Mouse (Mus musculus): Measurements from ENCODE around the gene Ttyh3. TPM values are rescaled to one million over a fixed set of nuclear protein-coding genes. Genes with fewer than 3 reads are reported as not detected.
A peak's percentile ranks its signal among the peaks of the same experiment; 100 is the strongest.

Gene Ttyh3
- polyA plus RNA-seq, 1 experiment from 2014 or later, result 72.3 TPM

GRCm38 (mm10) chr5:140623791-140624190 is 25.0 kb downstream of the Ttyh3 start:
- H3K36me3 ChIP-seq, result peaks cover 73% of the 10 kb centered on the region
- H3K9ac ChIP-seq, result no peak overlapping the region
- H3K4me2 ChIP-seq, result no peak overlapping the region
- H3K27me3 ChIP-seq, result no peaks in the 10 kb centered on the region
- no peak overlapping the region for H3K4me3 ChIP-seq
- no peaks in the 10 kb centered on the region for H3K9me3 ChIP-seq
- H3K27ac ChIP-seq (replicated peaks), result no peak overlapping the region
- no peak for ATAC-seq (ENCODE audit: low read depth)
- 84% methylated on average over 4 of the region's 4 CpGs for WGBS
- H3K4me1 ChIP-seq (replicated peaks), result peaks cover 19% of the 10 kb centered on the region

GRCm38 (mm10) chr5:140622978-140623670 is 25.7 kb downstream of the Ttyh3 start:
- peaks cover 67% of the 10 kb centered on the region for H3K36me3 ChIP-seq
- no peaks in the 10 kb centered on the region for H3K9me3 ChIP-seq
- no peak overlapping the region for H3K4me2 ChIP-seq
- H3K9ac ChIP-seq, result no peak overlapping the region
- H3K4me1 ChIP-seq (replicated peaks), result peaks cover 19% of the 10 kb centered on the region
- WGBS, result 94% methylated on average over 23 of the region's 23 CpGs
- no peak overlapping the region for H3K27ac ChIP-seq (replicated peaks)
- H3K27me3 ChIP-seq, result no peaks in the 10 kb centered on the region
- no peak overlapping the region for H3K4me3 ChIP-seq
- no peak for ATAC-seq (ENCODE audit: low read depth)

DNA sequence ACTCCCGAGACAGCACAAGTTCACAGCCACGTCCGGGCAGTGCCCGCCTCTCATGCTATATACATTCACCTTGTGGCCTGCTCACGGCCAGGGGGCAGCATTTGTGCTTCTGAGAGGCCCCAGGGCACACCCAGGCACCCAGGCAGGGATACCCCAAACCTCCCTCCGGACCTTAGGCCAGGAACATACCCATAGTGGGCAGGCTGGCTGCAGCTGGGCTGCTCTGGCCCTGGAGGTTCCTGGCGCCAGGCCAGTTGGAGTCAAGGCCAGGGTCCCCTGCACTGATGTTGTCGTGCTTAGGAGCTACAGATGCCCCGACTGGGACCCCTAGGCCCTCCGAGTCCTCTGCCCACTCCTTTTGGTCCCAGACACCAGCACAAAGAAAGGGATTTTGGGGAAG is 27.3 kb downstream of the Ttyh3 start:
- H3K27ac ChIP-seq (replicated peaks), result peak overlapping the region; percentile 34; the same call in 1 of the 2 replicates
- no peaks in the 10 kb centered on the region for H3K27me3 ChIP-seq
- no peak overlapping the region for H3K4me3 ChIP-seq
- peaks cover 51% of the 10 kb centered on the region for H3K36me3 ChIP-seq
- no peak for ATAC-seq (ENCODE audit: low read depth)
- no peak overlapping the region for H3K9ac ChIP-seq
- no peaks in the 10 kb centered on the region for H3K9me3 ChIP-seq
- H3K4me1 ChIP-seq (replicated peaks), result peaks cover 19% of the 10 kb centered on the region
- H3K4me2 ChIP-seq, result no peak overlapping the region
- WGBS, result 67% methylated on average over 10 of the region's 10 CpGs

GRCm38 (mm10) chr5:140621092-140621491 is 27.7 kb downstream of the Ttyh3 start:
- no peak for ATAC-seq (ENCODE audit: low read depth)
- Histone ChIP-seq H3K4me3 (no peak overlapping the region), H3K9ac (no peak overlapping the region), H3K27me3 (no peaks in the 10 kb centered on the region), H3K4me2 (no peak overlapping the region), H3K36me3 (peaks cover 46% of the 10 kb centered on the region), H3K27ac (replicated peaks) (peak overlapping the region; percentile 7; the same call in 1 of the 2 replicates), H3K4me1 (replicated peaks) (peaks cover 19% of the 10 kb centered on the region), H3K9me3 (no peaks in the 10 kb centered on the region)
- 68% methylated on average over 9 of the region's 9 CpGs for WGBS

DNA sequence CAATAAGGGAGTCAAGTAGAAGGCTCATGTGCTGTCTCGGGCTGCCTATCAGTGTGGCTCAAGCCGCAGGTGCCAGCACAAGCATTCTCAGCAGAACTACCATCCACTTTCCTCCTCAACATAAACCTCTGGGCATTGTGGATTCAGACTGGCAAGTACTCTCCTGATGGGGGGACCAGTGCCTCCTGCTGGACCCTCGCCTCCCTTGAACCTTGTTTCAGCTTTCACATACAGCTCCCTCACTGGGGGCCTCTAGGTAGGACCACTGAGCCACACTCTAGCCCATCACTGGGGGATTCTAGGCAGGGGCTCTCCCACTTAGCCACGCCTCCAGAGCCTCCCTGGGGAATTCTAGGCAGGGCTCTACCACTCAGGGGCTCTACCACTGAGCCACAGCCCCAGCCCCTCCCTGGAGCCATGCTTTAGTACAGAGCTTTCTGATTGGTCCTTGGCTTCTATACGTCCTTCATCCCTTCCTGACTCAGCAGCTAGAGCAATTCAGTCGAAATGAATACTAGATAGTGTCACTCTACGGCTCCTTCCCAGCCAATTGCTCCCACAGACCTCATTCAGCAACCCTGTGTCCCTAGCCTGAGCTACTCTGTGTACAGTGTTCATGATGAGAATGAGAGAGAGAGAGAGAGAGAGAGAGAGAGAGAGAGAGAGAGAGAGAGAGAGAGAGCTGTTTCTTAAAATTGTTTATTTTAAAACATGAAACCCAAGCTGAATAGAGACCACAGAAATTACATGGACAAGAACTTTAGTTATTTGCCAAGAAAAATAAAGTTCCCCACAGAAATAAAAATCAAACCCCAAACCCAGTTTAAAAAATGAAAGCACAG is 28.7 kb downstream of the Ttyh3 start:
- peak; percentile 36; the same call in 1 of the 2 replicates for ATAC-seq (ENCODE audit: low read depth)
- Histone ChIP-seq H3K27ac (replicated peaks) (peak overlapping the region; percentile 59), H3K4me1 (replicated peaks) (peaks cover 19% of the 10 kb centered on the region), H3K4me2 (no peak overlapping the region), H3K4me3 (no peak overlapping the region), H3K9ac (no peak overlapping the region), H3K36me3 (peaks cover 40% of the 10 kb centered on the region), H3K27me3 (no peaks in the 10 kb centered on the region), H3K9me3 (no peaks in the 10 kb centered on the region)
- 51% methylated on average over 7 of the region's 7 CpGs for WGBS

DNA sequence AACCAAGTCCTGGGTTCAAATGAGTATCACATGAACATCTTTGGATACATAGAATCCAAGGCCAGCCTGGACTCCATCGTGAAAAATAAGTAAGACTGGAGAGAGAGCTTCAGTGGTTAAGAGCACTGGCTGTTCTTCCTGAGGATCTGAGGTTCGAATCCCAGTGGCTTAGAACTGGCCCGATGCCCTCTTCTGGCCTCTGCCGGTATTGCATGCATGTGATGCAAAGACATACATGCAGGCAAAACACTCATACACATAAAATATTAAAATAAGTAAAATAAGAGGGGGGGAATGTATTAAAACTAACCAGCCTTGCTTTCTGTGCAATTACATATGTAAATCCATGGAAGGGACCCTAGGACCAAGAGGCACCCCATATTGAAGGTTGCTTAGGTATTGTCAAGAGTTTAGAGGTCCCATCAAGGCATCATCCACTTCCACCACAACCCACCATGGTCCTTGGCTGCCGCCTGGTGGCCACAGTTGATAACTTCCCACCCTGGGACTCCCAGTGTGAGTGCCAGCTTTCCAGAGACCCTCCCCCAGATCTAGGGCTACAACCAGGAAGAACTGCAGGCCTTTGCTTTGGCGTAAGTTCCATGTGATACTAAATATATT is 29.6 kb downstream of the Ttyh3 start:
- Histone ChIP-seq H3K27ac (replicated peaks) (peak overlapping the region; percentile 59; the same call in 1 of the 2 replicates), H3K27me3 (no peaks in the 10 kb centered on the region), H3K36me3 (peaks cover 39% of the 10 kb centered on the region), H3K9me3 (no peaks in the 10 kb centered on the region), H3K4me1 (replicated peaks) (peaks cover 21% of the 10 kb centered on the region), H3K4me2 (no peak overlapping the region), H3K9ac (no peak overlapping the region), H3K4me3 (no peak overlapping the region)
- peak; percentile 29; the same call in 1 of the 2 replicates for ATAC-seq (ENCODE audit: low read depth)
- WGBS, result 22% methylated on average over 6 of the region's 6 CpGs

DNA sequence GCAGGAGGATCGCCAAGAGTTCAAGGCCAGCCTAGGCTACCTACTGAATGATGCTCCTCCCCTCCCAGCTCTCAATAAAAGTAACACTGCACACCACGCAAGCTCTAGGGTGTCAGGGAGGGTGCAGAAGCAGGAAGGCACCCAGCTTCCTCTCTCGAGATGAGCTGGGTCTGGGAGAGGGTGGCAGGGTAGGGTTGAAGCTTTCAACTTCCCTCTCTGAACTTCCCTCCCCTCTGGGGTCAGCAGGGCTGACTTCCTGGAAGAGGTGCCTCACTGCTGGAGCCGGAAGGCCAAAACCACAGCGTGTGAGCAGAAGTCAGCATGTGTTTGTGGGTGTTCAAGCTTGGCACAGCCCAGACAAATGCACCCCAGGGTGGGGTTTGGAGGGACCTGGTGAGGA is 31.1 kb downstream of the Ttyh3 start:
- no peak for ATAC-seq (ENCODE audit: low read depth)
- Histone ChIP-seq H3K9me3 (no peaks in the 10 kb centered on the region), H3K4me3 (no peak overlapping the region), H3K4me1 (replicated peaks) (peaks cover 28% of the 10 kb centered on the region), H3K27ac (replicated peaks) (no peak overlapping the region), H3K4me2 (no peak overlapping the region), H3K9ac (no peak overlapping the region), H3K36me3 (peaks cover 37% of the 10 kb centered on the region), H3K27me3 (no peaks in the 10 kb centered on the region)
- 76% methylated on average over 5 of the region's 5 CpGs for WGBS

GRCm38 (mm10) chr5:140616691-140617090 is 32.1 kb downstream of the Ttyh3 start:
- H3K9me3 ChIP-seq, result no peaks in the 10 kb centered on the region
- H3K27me3 ChIP-seq, result no peaks in the 10 kb centered on the region
- no peak overlapping the region for H3K4me3 ChIP-seq
- ATAC-seq (ENCODE audit: low read depth), result no peak
- H3K9ac ChIP-seq, result no peak overlapping the region
- H3K36me3 ChIP-seq, result peaks cover 32% of the 10 kb centered on the region
- peaks cover 28% of the 10 kb centered on the region for H3K4me1 ChIP-seq (replicated peaks)
- 65% methylated on average over 9 of the region's 9 CpGs for WGBS
- no peak overlapping the region for H3K4me2 ChIP-seq
- peak overlapping the region; percentile 38; the same call in 1 of the 2 replicates for H3K27ac ChIP-seq (replicated peaks)

GRCm38 (mm10) chr5:140616110-140616503 is 32.7 kb downstream of the Ttyh3 start:
- Histone ChIP-seq H3K36me3 (peaks cover 26% of the 10 kb centered on the region), H3K9me3 (no peaks in the 10 kb centered on the region), H3K4me3 (no peak overlapping the region), H3K9ac (no peak overlapping the region), H3K27me3 (no peaks in the 10 kb centered on the region; the same call in 1 of the 2 replicates), H3K4me1 (replicated peaks) (peaks cover 28% of the 10 kb centered on the region), H3K4me2 (no peak overlapping the region), H3K27ac (replicated peaks) (no peak overlapping the region)
- WGBS, result 86% methylated on average over 6 of the region's 6 CpGs
- ATAC-seq (ENCODE audit: low read depth), result no peak

- Histone ChIP-seq H3K27me3 (no peaks in the 10 kb centered on the region; the same call in 1 of the 2 replicates), H3K27ac (replicated peaks) (no peak overlapping the region), H3K4me3 (no peak overlapping the region), H3K36me3 (peaks cover 26% of the 10 kb centered on the region), H3K4me2 (no peak overlapping the region), H3K9ac (no peak overlapping the region), H3K4me1 (replicated peaks) (peaks cover 32% of the 10 kb centered on the region), H3K9me3 (no peaks in the 10 kb centered on the region)
- ATAC-seq (ENCODE audit: low read depth), result no peak
- 80% methylated on average over 10 of the region's 10 CpGs for WGBS
Measured at GRCm38 (mm10) chr5:140615321-140616109, 33.3 kb downstream of the Ttyh3 start.

- no peak overlapping the region for H3K4me2 ChIP-seq
- WGBS, result 81% methylated on average over 4 of the region's 4 CpGs
- H3K27ac ChIP-seq (replicated peaks), result no peak overlapping the region
- no peaks in the 10 kb centered on the region for H3K9me3 ChIP-seq
- H3K4me1 ChIP-seq (replicated peaks), result peaks cover 39% of the 10 kb centered on the region
- no peak overlapping the region for H3K9ac ChIP-seq
- no peak overlapping the region for H3K4me3 ChIP-seq
- no peaks in the 10 kb centered on the region; the same call in 1 of the 2 replicates for H3K27me3 ChIP-seq
- peaks cover 26% of the 10 kb centered on the region for H3K36me3 ChIP-seq
- no peak for ATAC-seq (ENCODE audit: low read depth)
Measured at GRCm38 (mm10) chr5:140614837-140615236, 34.0 kb downstream of the Ttyh3 start.

Measured in neural tube, embryonic 13.5 days (tissue).